Mouse (Mus musculus): ENCODE results near the gene Ppp1cb. TPM values are rescaled to one million over a fixed set of nuclear protein-coding genes. Genes with fewer than 3 reads are reported as not detected.
"Not testable (repeated sequence)": the region's sequence is repeated elsewhere in the genome, so short reads cannot be mapped to it uniquely, and the experiment has no call there.

Ppp1cb gene
- polyA plus RNA-seq, 1 experiment, result 501 TPM

DNA sequence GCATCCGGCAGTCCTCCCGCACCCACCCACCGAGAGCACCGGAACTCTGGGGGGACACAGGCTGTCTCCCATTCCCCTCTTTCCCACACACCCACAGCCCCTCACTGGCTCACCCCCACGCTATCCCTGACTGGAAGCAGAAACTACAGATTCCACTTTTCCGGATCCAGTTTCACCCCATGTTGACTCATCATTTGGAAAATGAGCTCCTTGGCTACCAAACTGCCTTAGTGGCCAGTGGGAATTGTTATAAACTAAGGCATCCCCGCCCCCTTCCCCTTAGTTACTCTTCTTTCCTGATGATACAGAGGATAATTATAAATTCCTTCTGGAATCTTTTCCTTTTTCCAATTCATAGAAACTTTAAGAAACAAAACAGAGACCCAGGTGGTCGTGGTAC is 34.2 kb upstream of the Ppp1cb start:
- Histone ChIP-seq H3K4me1 (ENCODE audit: control insufficient read depth, insufficient read depth, low read length) (no peaks in the 10 kb centered on the region), H3K9ac (ENCODE audit: low read depth, poor library complexity, severe bottlenecking) (no peak overlapping the region), H3K36me3 (ENCODE audit: control insufficient read depth, insufficient read depth, low read length, poor library complexity, severe bottlenecking) (no peaks in the 10 kb centered on the region), H3K27ac (ENCODE audit: insufficient read depth, low read length) (no peak overlapping the region), H3K9me3 (replicated peaks; ENCODE audit: control insufficient read depth, insufficient read depth, low read length, poor library complexity, severe bottlenecking) (no peaks in the 10 kb centered on the region), H3K27me3 (ENCODE audit: control insufficient read depth, insufficient read depth, low read length, poor library complexity, severe bottlenecking) (no peaks in the 10 kb centered on the region), H3K4me3 (ENCODE audit: low read depth, low read length) (no peak overlapping the region)
- TF ChIP-seq CTCF (IDR thresholded peaks at IDR 0.05; ENCODE audit: low read depth, low read length), result no peak
- TF ChIP-seq POLR2A (IDR thresholded peaks at IDR 0.05; ENCODE audit: insufficient read depth, low read length), result no peak
- no peak for TF ChIP-seq EP300 (IDR thresholded peaks at IDR 0.05; ENCODE audit: insufficient read depth, low read depth, low read length)

DNA sequence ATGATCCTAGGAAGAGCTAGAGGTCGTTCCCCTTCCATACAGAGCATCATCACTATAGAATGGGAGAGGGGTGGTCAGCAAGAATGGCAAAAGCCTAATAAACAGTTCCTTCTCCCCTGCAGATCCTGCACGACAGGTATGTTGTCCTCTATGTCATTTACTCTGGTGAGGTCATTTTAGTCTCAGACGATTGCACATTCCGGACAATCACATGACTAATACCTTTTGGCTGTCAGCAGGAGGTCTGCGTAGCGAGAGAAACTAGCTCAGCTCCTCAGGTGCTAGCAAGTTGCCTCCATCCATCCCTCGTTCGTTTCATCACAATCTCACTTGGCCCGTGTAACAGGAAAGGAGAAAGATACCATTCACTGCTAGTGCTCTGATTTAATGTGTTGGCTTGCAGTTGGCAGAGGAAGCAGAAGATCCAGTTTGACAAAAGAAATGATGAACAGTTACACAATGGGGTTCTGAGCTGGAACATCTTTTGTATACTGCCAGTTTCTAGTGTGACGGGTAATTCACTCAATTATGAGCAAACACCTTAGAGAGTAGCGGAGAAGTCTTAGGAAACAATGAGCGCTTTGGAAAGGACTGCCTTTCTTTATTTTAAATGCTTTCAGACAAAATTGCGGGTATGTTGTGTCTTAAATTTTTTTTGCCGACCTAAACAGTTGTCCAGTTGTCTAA is 33.0 kb upstream of the Ppp1cb start:
- no peaks in the 10 kb centered on the region for H3K36me3 ChIP-seq (ENCODE audit: control insufficient read depth, insufficient read depth, low read length, poor library complexity, severe bottlenecking)
- H3K9ac ChIP-seq (ENCODE audit: low read depth, poor library complexity, severe bottlenecking), result no peak overlapping the region
- no peak overlapping the region for H3K4me3 ChIP-seq (ENCODE audit: low read depth, low read length)
- no peak overlapping the region for H3K27ac ChIP-seq (ENCODE audit: insufficient read depth, low read length)
- no peaks in the 10 kb centered on the region for H3K27me3 ChIP-seq (ENCODE audit: control insufficient read depth, insufficient read depth, low read length, poor library complexity, severe bottlenecking)
- TF ChIP-seq POLR2A (IDR thresholded peaks at IDR 0.05; ENCODE audit: insufficient read depth, low read length) (no peak), CTCF (IDR thresholded peaks at IDR 0.05; ENCODE audit: low read depth, low read length) (no peak), EP300 (IDR thresholded peaks at IDR 0.05; ENCODE audit: insufficient read depth, low read depth, low read length) (no peak)
- no peaks in the 10 kb centered on the region for H3K9me3 ChIP-seq (replicated peaks; ENCODE audit: control insufficient read depth, insufficient read depth, low read length, poor library complexity, severe bottlenecking)
- no peaks in the 10 kb centered on the region for H3K4me1 ChIP-seq (ENCODE audit: control insufficient read depth, insufficient read depth, low read length)

DNA sequence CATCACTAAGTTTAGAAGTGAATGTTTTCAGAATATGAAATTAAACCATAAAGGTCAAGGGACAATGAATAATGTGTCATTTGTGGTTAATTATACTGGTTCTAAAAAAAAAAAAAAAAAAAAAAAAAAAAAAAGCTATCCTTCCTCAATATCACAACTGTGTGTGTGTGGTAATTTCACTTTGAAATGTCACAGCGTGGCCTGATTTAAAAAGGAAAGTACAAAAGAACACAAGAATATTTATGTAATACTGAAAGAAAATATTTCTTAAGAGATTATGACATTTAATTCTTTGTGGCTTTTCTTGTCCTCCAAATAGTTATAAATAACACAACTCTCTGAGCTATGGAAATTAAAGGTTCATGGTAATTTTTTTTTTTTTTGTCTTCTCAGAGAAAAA is 28.2 kb upstream of the Ppp1cb start:
- Histone ChIP-seq H3K36me3 (ENCODE audit: control insufficient read depth, insufficient read depth, low read length, poor library complexity, severe bottlenecking) (no peaks in the 10 kb centered on the region), H3K27me3 (ENCODE audit: control insufficient read depth, insufficient read depth, low read length, poor library complexity, severe bottlenecking) (no peaks in the 10 kb centered on the region), H3K9ac (ENCODE audit: low read depth, poor library complexity, severe bottlenecking) (no peak overlapping the region), H3K9me3 (replicated peaks; ENCODE audit: control insufficient read depth, insufficient read depth, low read length, poor library complexity, severe bottlenecking) (no peaks in the 10 kb centered on the region), H3K4me1 (ENCODE audit: control insufficient read depth, insufficient read depth, low read length) (no peaks in the 10 kb centered on the region), H3K27ac (ENCODE audit: insufficient read depth, low read length) (no peak overlapping the region), H3K4me3 (ENCODE audit: low read depth, low read length) (no peak overlapping the region)
- TF ChIP-seq EP300 (IDR thresholded peaks at IDR 0.05; ENCODE audit: insufficient read depth, low read depth, low read length) (no peak), POLR2A (IDR thresholded peaks at IDR 0.05; ENCODE audit: insufficient read depth, low read length) (no peak), CTCF (IDR thresholded peaks at IDR 0.05; ENCODE audit: low read depth, low read length) (no peak)

DNA sequence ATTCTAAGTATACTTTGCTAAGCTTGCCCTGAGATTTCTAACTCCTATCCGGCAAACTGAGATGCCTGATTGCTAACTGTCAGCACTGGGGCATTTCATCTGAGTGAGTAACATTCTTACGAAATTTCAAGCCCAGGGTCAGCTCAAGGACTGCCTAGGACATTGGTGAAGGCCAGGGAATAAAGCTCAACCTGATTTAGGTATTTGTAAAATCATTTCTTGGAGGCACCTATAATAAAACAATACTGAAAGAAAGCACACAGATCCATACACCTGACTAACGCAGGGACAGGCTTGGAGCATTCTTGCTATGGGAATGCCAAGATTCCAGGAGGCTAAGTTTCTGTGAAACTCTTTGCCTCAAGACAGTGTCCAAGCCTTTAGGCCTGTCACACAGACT is 24.3 kb upstream of the Ppp1cb start:
- H3K27me3 ChIP-seq (ENCODE audit: control insufficient read depth, insufficient read depth, low read length, poor library complexity, severe bottlenecking); H3K4me3 ChIP-seq (ENCODE audit: low read depth, low read length); H3K9me3 ChIP-seq (replicated peaks; ENCODE audit: control insufficient read depth, insufficient read depth, low read length, poor library complexity, severe bottlenecking); H3K4me1 ChIP-seq (ENCODE audit: control insufficient read depth, insufficient read depth, low read length); H3K9ac ChIP-seq (ENCODE audit: low read depth, poor library complexity, severe bottlenecking); H3K27ac ChIP-seq (ENCODE audit: insufficient read depth, low read length); H3K36me3 ChIP-seq (ENCODE audit: control insufficient read depth, insufficient read depth, low read length, poor library complexity, severe bottlenecking): not testable (repeated sequence)

DNA sequence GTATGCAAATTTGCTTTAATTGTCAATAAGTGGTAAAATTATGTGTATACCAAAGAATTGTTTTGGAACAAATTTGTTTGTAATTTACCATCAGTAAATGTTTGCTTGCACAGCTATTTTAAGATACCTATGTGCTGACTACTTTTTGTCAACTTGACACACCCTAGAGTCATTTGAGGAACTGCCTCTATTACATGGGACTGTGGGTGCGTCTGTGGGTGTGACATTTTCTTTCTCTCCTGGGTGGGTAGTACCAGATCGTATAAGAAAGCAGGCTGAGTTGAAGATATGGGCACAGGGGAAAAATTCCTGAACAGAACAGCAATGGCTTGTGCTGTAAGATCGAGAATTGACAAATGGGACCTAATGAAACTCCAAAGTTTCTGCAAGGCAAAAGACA is 23.0 kb upstream of the Ppp1cb start:
- Histone ChIP-seq H3K36me3 (ENCODE audit: control insufficient read depth, insufficient read depth, low read length, poor library complexity, severe bottlenecking) (no peaks in the 10 kb centered on the region), H3K27me3 (ENCODE audit: control insufficient read depth, insufficient read depth, low read length, poor library complexity, severe bottlenecking) (no peaks in the 10 kb centered on the region), H3K9ac (ENCODE audit: low read depth, poor library complexity, severe bottlenecking) (no peak overlapping the region), H3K27ac (ENCODE audit: insufficient read depth, low read length) (no peak overlapping the region), H3K9me3 (replicated peaks; ENCODE audit: control insufficient read depth, insufficient read depth, low read length, poor library complexity, severe bottlenecking) (no peaks in the 10 kb centered on the region), H3K4me1 (ENCODE audit: control insufficient read depth, insufficient read depth, low read length) (peaks cover 2% of the 10 kb centered on the region), H3K4me3 (ENCODE audit: low read depth, low read length) (no peak overlapping the region)
- TF ChIP-seq EP300 (IDR thresholded peaks at IDR 0.05; ENCODE audit: insufficient read depth, low read depth, low read length), result no peak
- no peak for TF ChIP-seq POLR2A (IDR thresholded peaks at IDR 0.05; ENCODE audit: insufficient read depth, low read length)
- TF ChIP-seq CTCF (IDR thresholded peaks at IDR 0.05; ENCODE audit: low read depth, low read length), result no peak

DNA sequence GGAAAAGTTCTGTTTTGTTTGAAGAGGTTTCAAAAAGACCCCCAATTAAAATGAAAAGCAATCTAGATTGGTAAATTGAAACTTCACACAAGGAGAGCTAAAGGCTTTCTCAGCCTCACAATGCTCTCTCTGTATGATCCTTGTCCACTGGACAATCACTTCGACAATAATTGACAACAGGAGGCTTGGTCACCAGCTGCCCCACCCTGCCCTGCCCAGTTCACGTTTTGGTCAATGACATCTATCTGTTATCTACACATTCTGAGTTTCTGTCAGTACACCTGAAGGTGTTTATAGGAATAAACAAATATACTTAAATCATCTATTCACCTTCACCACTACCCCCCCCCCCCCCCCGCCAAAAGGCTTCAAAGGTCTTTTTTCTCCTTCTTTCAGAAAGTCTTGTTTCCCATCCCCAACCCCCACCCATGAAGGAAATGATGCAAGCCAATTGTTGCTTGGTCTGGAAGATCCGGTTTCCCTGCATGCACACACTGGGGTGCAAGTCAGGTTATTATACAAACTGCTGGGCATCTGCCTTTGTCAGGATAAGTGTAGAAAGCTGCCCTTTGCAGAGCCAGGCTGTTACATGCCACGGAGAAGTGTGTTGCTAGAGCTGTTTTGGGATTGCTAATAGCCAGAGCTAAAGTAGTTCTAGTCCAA is 20.6 kb upstream of the Ppp1cb start:
- Histone ChIP-seq H3K4me3 (ENCODE audit: low read depth, low read length) (no peak overlapping the region), H3K36me3 (ENCODE audit: control insufficient read depth, insufficient read depth, low read length, poor library complexity, severe bottlenecking) (no peaks in the 10 kb centered on the region), H3K27ac (ENCODE audit: insufficient read depth, low read length) (no peak overlapping the region), H3K9me3 (replicated peaks; ENCODE audit: control insufficient read depth, insufficient read depth, low read length, poor library complexity, severe bottlenecking) (no peaks in the 10 kb centered on the region), H3K4me1 (ENCODE audit: control insufficient read depth, insufficient read depth, low read length) (peaks cover 2% of the 10 kb centered on the region), H3K27me3 (ENCODE audit: control insufficient read depth, insufficient read depth, low read length, poor library complexity, severe bottlenecking) (no peaks in the 10 kb centered on the region), H3K9ac (ENCODE audit: low read depth, poor library complexity, severe bottlenecking) (no peak overlapping the region)
- TF ChIP-seq POLR2A (IDR thresholded peaks at IDR 0.05; ENCODE audit: insufficient read depth, low read length) (no peak), EP300 (IDR thresholded peaks at IDR 0.05; ENCODE audit: insufficient read depth, low read depth, low read length) (peak; percentile 50; the same call in 1 of the 2 replicates), CTCF (IDR thresholded peaks at IDR 0.05; ENCODE audit: low read depth, low read length) (no peak)

Data from ES-Bruce4 (cell line).